Mouse (Mus musculus) adrenal gland, adult (tissue): Measurements from ENCODE around the gene Mitf.
A peak's percentile ranks its signal among the peaks of the same experiment; 100 is the strongest.

Experiments
- DNase-seq, 2 experiments: peaks; one replicate each; pipeline ENCODE4 v3.0.0; 2022 to 2023; ENCODE audit warnings: low spot score in 1 of 2; ENCODE audit not compliant: inconsistent age in 2 of 2

The Mitf gene

GRCm38 (mm10) chr6:97806781-97807743, at the start of gene Mitf:
Gene Mitf, plus strand, starts transcription at chr6:97807052.
- DNase-seq, result peak; percentile 94 to 98

GRCm38 (mm10) chr6:97757361-97757760, 49.5 kb upstream of the Mitf start:
- DNase-seq, result peak in 1 of 2 experiments; percentile 31

- DNase-seq, result no peak
These were observed 48.0 kb upstream of the Mitf start for GRCm38 (mm10) chr6:97758884-97759283.

DNA sequence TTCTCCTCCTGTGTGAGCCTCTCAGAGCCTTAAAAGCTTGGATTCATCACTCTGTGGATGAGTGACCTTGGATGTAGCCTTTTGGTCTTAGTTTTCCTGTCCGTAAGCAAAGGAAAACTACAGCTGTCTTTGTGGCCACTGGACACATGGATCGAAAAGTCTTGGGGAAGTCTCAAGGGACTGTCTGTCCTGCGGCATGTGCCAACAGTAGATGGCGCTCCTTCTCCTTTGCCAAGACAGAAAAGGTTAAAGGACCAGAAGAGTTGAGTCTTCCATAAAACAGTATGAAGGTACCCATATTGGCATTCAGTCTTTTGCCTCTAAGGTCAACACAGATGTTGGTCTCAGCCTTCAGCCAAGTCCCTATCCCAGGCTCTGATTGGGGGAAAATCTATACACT, 47.6 kb upstream of the Mitf start:
- peak; percentile 63 to 89 for DNase-seq

- DNase-seq, result peak; percentile 18 to 69
These were observed 45.5 kb upstream of the Mitf start for GRCm38 (mm10) chr6:97761326-97761725.

GRCm38 (mm10) chr6:97763970-97764369, 42.9 kb upstream of the Mitf start:
- no peak for DNase-seq

- DNase-seq, result no peak
These were observed 39.0 kb upstream of the Mitf start for GRCm38 (mm10) chr6:97767836-97768235.

- DNase-seq, result no peak
These were observed 37.3 kb upstream of the Mitf start for GRCm38 (mm10) chr6:97769549-97769948.

DNA sequence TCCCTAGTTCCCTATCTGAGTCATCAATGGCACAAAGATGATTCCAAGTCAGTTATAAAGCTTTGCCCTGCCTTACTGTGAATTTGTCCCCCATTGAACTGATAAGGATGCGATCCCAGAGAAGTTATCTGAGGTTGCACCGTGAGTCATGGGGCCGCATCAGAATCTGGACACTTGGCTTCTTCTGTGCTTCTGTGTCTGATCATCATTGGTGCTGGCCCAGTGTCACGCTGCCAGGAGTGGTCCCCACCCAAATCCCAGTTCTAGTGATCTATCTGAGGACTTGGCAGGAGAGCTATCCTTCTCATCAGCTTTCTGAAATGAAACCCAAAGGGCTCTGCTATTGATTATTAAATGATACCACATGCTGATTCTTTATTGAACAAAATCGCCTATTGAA, 25.5 kb upstream of the Mitf start:
- no peak for DNase-seq

DNA sequence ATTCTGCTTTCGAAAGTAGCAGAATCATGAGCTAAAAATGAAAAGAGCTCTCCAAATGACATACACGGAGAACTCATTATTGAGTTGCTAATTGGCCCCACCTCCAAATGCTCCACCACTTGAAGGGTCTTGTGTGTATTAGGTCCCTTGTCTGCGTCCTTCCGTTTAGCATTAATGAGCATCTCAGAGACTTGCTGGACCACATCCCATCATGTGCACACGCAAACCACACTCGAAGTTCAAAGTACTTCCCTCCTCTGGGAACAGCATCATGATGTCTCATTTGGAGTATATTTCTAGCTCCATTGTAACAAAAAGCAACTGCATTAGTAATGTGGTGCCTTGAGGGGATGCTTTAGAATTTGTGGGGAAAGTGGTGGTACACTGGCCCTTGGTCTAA, 24.6 kb upstream of the Mitf start:
- no peak for DNase-seq

DNA sequence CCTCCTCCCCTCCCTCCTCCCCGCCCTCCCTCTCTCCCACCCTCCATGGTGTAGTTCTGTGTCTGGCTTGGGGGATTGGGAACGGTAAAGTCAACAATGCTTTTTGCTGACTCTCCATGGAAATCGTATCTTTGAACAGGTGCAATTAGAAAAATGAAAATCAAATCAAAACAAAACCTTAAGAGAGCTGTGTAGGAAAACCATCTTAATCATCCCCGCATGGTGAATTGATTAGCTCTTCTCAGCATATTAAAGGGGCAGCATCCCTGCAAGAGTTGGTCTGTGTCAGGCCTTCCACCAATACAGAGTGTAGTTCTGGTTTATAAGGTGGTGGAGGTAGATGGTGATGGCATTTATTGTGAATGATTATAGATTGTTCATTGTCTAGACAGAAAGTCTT, 20.0 kb upstream of the Mitf start:
- DNase-seq, result no peak

- DNase-seq, result no peak
These were observed 18.4 kb upstream of the Mitf start for GRCm38 (mm10) chr6:97788361-97788974.

DNA sequence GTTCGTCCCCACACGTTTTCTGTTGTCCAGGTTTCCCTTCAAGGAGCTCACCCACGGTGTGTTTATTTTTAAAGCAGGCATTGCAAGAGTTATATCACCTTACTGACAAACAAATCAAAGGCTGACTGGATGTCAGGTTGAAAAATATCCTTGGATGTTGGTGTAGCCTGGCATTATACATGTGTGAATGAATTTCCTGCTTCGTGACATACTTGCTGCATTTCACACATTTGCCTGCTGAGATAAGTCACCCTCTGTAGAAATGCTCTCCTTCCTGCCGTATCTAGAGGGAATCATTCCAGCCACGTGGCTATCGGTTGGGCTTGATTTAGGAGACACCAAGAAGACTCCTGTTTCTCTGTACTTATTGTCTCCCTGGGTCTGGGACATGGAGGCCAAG, 17.2 kb upstream of the Mitf start:
- DNase-seq, result no peak

DNA sequence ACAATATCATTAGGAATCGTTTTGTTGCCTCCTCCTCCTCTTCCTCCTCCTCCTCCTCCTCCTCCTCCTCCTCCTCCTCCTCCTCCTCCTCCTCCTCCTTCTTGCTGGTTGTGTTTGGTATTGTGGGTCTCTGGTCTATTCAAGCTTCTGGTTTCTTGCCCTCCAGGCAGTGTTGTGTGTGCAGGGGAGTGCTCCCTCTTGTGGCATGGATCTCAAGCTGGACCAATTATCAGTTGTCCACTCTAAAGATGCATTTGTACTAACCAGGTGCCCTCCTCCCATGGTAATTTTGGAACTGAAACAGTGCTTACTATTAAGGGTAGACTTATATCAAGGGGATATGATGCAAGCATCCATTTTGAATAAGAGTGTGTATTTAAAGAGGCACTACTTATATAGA, 14.7 kb upstream of the Mitf start:
- DNase-seq, result peak in 1 of 2 experiments; percentile 61

DNA sequence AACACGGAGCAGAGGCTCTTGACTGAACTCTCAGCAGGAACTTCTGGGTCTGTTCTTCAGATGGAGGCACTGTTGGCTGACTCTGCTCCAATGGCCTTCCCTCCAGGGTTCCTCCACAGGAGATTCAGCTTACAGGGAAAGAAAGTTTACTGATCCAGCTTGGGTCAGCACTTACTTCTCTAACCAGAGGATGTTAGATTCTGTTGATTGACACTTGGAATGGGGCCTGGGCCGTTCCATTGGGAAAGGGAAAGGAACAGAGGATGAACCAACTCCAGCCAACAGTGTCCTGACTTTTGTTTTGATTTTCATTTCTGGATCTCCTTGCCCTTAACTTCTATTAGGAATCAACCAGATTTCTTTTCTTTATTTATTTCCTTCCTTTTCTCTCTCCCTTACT, 11.7 kb upstream of the Mitf start:
- DNase-seq, result peak in 1 of 2 experiments; percentile 14

DNA sequence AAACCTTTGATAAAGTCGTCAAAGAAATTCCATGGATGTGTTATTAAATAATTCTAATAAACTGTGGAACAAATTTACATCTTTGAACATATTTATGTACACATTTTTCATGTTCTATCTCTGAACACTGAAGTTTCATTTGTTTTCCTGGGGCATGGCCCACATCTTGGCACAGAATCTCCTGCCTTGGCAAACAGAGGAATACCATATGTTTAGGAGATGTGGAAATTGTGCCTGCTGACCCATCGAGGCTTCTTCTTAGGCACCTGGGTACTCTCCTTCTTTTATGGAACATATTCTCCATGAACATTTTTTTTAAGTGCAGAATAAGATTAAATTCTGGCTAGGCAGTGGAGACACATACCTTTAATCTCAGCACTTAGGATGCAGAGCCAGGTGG, 6.2 kb upstream of the Mitf start:
- no peak for DNase-seq

DNA sequence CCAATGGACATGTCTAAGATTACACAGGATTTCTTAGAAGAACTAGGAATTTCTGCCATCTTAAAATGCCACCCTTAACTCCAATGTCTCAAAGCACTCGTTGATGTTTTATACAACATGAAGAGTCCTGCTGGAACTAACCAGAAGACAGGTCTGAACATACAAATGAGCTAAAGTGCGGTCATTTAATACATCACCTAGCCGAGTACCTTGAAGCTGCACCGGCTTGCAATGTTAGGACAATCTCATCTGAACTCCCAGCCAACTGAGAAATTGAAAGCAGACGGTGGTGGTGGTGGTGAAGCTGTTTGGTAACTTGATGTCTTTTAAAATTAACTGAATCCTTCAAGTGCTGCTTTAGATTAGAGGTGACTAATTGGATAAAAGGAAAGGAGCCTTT, 801 bp upstream of the Mitf start:
- no peak for DNase-seq

DNA sequence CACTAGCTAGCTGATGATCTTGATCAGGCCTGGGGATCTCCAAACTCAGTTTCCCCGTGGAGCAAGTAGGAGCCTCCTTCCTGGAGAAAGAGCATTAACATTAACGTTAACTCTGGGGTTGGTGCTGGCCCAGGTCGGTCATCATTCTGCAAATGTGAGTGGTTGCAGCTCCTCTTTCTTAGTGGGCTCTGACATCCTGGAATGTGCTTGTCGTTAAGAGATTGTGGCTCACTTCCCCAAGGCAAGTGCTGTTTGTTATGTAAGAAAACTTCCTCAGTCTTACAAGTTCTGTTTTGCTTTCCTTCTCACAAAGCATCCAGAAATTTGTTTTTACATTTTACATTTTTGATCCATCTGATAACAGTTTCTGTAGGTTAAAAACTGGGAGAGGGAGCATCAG, 7.3 kb downstream of the Mitf start:
- no peak for DNase-seq

DNA sequence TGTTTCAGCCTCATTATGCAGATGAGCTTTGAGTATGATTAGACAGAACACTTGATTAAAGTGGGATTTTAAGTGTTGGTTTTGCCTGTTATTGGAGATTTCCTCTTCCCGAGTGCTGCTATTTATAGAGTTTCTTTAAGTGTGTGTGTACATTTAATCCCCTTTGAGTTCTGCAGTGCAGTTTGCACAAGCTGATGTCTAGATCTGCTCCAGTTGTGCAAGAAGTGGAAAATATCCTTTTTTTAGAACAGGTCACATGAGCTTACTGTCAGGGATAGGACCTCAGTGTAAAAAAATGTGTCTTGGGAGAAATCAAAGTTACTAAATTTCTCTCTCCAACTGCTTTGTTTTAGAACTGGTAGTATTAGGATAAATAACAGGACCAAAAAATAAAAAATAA, 8.9 kb downstream of the Mitf start:
- no peak for DNase-seq

DNA sequence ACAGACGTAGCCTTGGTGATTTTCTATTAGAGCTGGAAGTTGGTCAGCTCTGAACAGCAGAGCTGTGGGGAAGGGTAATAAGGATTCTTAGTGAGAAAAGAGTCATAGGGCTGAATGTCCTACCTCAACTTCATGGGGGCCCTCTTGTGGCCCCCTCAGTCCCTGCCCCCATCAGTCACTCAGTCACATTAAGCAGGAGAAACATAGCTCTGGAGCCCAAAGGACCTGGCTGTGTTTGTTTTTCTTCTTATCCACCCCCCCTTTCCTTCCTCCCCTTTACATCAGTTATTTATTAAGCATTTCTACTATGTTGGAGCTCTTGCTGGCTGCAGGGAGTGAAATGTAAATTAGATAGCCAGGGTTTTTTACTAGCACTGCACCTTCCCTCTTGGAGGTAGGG, 10.0 kb downstream of the Mitf start:
- DNase-seq, result no peak

- no peak for DNase-seq
These were observed 11.3 kb downstream of the Mitf start for GRCm38 (mm10) chr6:97818128-97818527.

DNA sequence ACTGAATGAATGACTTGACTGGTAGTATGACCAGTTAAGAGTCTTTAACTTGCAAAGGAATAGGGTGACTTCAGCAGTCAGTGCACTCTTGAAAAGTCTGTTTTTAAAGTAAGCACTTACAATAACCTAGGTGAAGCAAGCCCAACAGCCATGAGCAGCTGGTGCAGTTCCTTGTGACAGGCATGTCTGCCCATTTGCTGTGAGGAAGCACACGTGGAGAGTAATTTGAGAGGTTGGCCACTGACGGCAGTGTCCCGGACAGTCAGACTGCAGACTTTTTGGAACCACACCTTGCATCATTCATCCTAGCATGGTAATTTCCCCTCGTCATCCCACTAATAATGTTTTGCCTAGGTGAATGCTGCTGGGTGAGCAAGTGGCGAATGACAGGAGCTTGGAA, 12.1 kb downstream of the Mitf start:
- DNase-seq, result no peak
